Mouse (Mus musculus) cerebellum, adult 8-10 months (tissue): Measurements from ENCODE around the gene Ltf.

Source experiments
- DNase-seq: peaks from one replicate; pipeline ENCODE4 v3.0.0; 2022

Ltf gene

GRCm38 (mm10) chr9:111019022-111019421, at the start of gene Ltf:
Ltf (plus strand) TSS chr9:111019271.
- no peak for DNase-seq

- no peak for DNase-seq
Observed at GRCm38 (mm10) chr9:110979411-110979810, 39.7 kb upstream of the Ltf start.

- DNase-seq, result no peak
Observed at GRCm38 (mm10) chr9:110982351-110982750, 36.7 kb upstream of the Ltf start.

GRCm38 (mm10) chr9:110984096-110984495, 35.0 kb upstream of the Ltf start:
- DNase-seq, result no peak

- DNase-seq, result no peak
Observed at GRCm38 (mm10) chr9:110985541-110985940, 33.5 kb upstream of the Ltf start.

- DNase-seq, result no peak
Observed at GRCm38 (mm10) chr9:110985951-110986350, 33.1 kb upstream of the Ltf start.

GRCm38 (mm10) chr9:110987331-110987730, 31.7 kb upstream of the Ltf start:
- no peak for DNase-seq

- DNase-seq, result no peak
Observed at GRCm38 (mm10) chr9:110988078-110988477, 31.0 kb upstream of the Ltf start.

- DNase-seq, result no peak
Observed at GRCm38 (mm10) chr9:110989141-110989540, 29.9 kb upstream of the Ltf start.

GRCm38 (mm10) chr9:110989543-110989942, 29.5 kb upstream of the Ltf start:
- no peak for DNase-seq

- DNase-seq, result no peak
Observed at GRCm38 (mm10) chr9:110990204-110990603, 28.9 kb upstream of the Ltf start, which contains the start of gene Rtp3. Rtp3 (minus strand) TSS chr9:110990583.

GRCm38 (mm10) chr9:110993281-110993709, 25.8 kb upstream of the Ltf start:
- no peak for DNase-seq

GRCm38 (mm10) chr9:110994716-110995172, 24.3 kb upstream of the Ltf start:
- DNase-seq, result peak; percentile 51

- peak; percentile 37 for DNase-seq
Observed at GRCm38 (mm10) chr9:110997245-110997644, 21.8 kb upstream of the Ltf start.

- DNase-seq, result no peak
Observed at GRCm38 (mm10) chr9:110999056-110999455, 20.0 kb upstream of the Ltf start.

GRCm38 (mm10) chr9:110999856-111000255, 19.2 kb upstream of the Ltf start:
- DNase-seq, result no peak

- DNase-seq, result no peak
Observed at GRCm38 (mm10) chr9:111001621-111002020, 17.4 kb upstream of the Ltf start.

- no peak for DNase-seq
Observed at GRCm38 (mm10) chr9:111003279-111003678, 15.8 kb upstream of the Ltf start.

- no peak for DNase-seq
Observed at GRCm38 (mm10) chr9:111006544-111006943, 12.5 kb upstream of the Ltf start.

GRCm38 (mm10) chr9:111009763-111010162, 9.3 kb upstream of the Ltf start:
- no peak for DNase-seq

- no peak for DNase-seq
Observed at GRCm38 (mm10) chr9:111011550-111011949, 7.5 kb upstream of the Ltf start.

- no peak for DNase-seq
Observed at GRCm38 (mm10) chr9:111012041-111012440, 7.0 kb upstream of the Ltf start.

GRCm38 (mm10) chr9:111015658-111016057, 3.4 kb upstream of the Ltf start:
- no peak for DNase-seq

GRCm38 (mm10) chr9:111026791-111027190, 7.7 kb downstream of the Ltf start:
- no peak for DNase-seq

GRCm38 (mm10) chr9:111033717-111034116, 14.6 kb downstream of the Ltf start:
- no peak for DNase-seq

GRCm38 (mm10) chr9:111039966-111040365, 20.9 kb downstream of the Ltf start:
- no peak for DNase-seq
